ENCODE assay signal across 16 mouse cellular contexts in genomic region chr12:112663303-112663702, GRCm38 (mm10). TPM values are rescaled to one million over a fixed set of nuclear protein-coding genes. Genes with fewer than 3 reads are reported as not detected.
DNase-seq lines count a peak whose midpoint lies in the region; ATAC-seq and TF ChIP-seq lines count a peak whose summit lies in the region.
"Had no signal": no experiment of that assay in that cellular context is flagged by ENCODE, and none has a peak within 500 bp of the region (broad histone marks: within the 10 kb centered on the region; RNA-seq: fewer than 3 reads in every experiment).

No protein-coding gene starts in this region.

- 74% methylated on average over 11 of the region's 11 CpGs for WGBS in heart, embryonic 16.5 days
- WGBS in embryonic facial prominence, embryonic 12.5 days = 90% methylated on average over 11 of the region's 11 CpGs
- WGBS in hindbrain, embryonic 10.5 days = 92% methylated on average over 11 of the region's 11 CpGs
- WGBS in midbrain, embryonic 12.5 days = 90% methylated on average over 11 of the region's 11 CpGs
- 68% methylated on average over 11 of the region's 11 CpGs for WGBS in lung, postnatal 0 days

- no peak for TF ChIP-seq CTCF in lung, postnatal 0 days (IDR thresholded peaks at IDR 0.05)

- no peak for TF ChIP-seq EP300 in lung, postnatal 0 days (IDR thresholded peaks at IDR 0.05)

- H3K4me2 ChIP-seq in heart, embryonic 16.5 days (ENCODE audit: low read depth, low read length) = no peak overlapping the region
- H3K4me2 ChIP-seq in embryonic facial prominence, embryonic 12.5 days (replicated peaks) = no peak overlapping the region
- peak overlapping the region; percentile 35 for H3K4me2 ChIP-seq in midbrain, embryonic 12.5 days (replicated peaks)
- no peak overlapping the region for H3K4me2 ChIP-seq in lung, postnatal 0 days (replicated peaks; ENCODE audit: low read depth, low read length)

- H3K27ac ChIP-seq in heart, embryonic 16.5 days (ENCODE audit: low read length) = peak overlapping the region; percentile 32
- H3K27ac ChIP-seq in embryonic facial prominence, embryonic 12.5 days = 0 out of 2 replicates have a peak overlapping the region, but pooled peaks have one; percentile 6
- peak overlapping the region; percentile 89 for H3K27ac ChIP-seq in hindbrain, embryonic 10.5 days
- peak overlapping the region; percentile 96 for H3K27ac ChIP-seq in midbrain, embryonic 12.5 days (replicated peaks)
- no peak overlapping the region for H3K27ac ChIP-seq in lung, postnatal 0 days (ENCODE audit: low read length)

- no peak for ATAC-seq in heart, embryonic 16.5 days (replicated peaks; ENCODE audit: extremely low read depth, insufficient read depth, low FRiP score)
- ATAC-seq in embryonic facial prominence, embryonic 12.5 days (ENCODE audit: insufficient number of reproducible peaks, insufficient read depth, low FRiP score, low TSS enrichment) = no peak
- no peak for ATAC-seq in midbrain, embryonic 12.5 days (ENCODE audit: low FRiP score, low read depth)
- ATAC-seq in lung, postnatal 0 days = no peak
- ATAC-seq: inflammation-experienced regulatory T-cells, adult 6 months; Patski had no signal

- no peaks in the 10 kb centered on the region for H3K27me3 ChIP-seq in heart, embryonic 16.5 days (ENCODE audit: control insufficient read depth, insufficient read depth, low read length)
- H3K27me3 ChIP-seq in embryonic facial prominence, embryonic 12.5 days = no peaks in the 10 kb centered on the region
- no peaks in the 10 kb centered on the region for H3K27me3 ChIP-seq in hindbrain, embryonic 10.5 days (ENCODE audit: insufficient read depth, poor library complexity, severe bottlenecking)
- H3K27me3 ChIP-seq in midbrain, embryonic 12.5 days = no peaks in the 10 kb centered on the region
- H3K27me3 ChIP-seq in lung, postnatal 0 days (replicated peaks; ENCODE audit: insufficient read depth, low read length) = no peaks in the 10 kb centered on the region
- H3K27me3 ChIP-seq: Patski had no signal

- H3K36me3 ChIP-seq in heart, embryonic 16.5 days (ENCODE audit: control insufficient read depth, insufficient read depth) = peaks cover 30% of the 10 kb centered on the region
- peaks cover 94% of the 10 kb centered on the region for H3K36me3 ChIP-seq in embryonic facial prominence, embryonic 12.5 days
- H3K36me3 ChIP-seq in hindbrain, embryonic 10.5 days = peaks cover 100% of the 10 kb centered on the region
- H3K36me3 ChIP-seq in midbrain, embryonic 12.5 days = peaks cover 86% of the 10 kb centered on the region
- H3K36me3 ChIP-seq in lung, postnatal 0 days (ENCODE audit: insufficient read depth, low read length) = peaks cover 19% of the 10 kb centered on the region

- no peak overlapping the region for H3K4me3 ChIP-seq in heart, embryonic 16.5 days (ENCODE audit: low read length)
- H3K4me3 ChIP-seq in embryonic facial prominence, embryonic 12.5 days = no peak overlapping the region
- no peak overlapping the region for H3K4me3 ChIP-seq in hindbrain, embryonic 10.5 days
- no peak overlapping the region for H3K4me3 ChIP-seq in midbrain, embryonic 12.5 days
- no peak overlapping the region for H3K4me3 ChIP-seq in lung, postnatal 0 days (ENCODE audit: low read depth, low read length)

- peak overlapping the region; percentile 2; the same call in 1 of the 2 replicates for H3K9ac ChIP-seq in heart, embryonic 16.5 days (ENCODE audit: low read length)
- no peak overlapping the region for H3K9ac ChIP-seq in embryonic facial prominence, embryonic 12.5 days
- 0 out of 2 replicates have a peak overlapping the region, but pooled peaks have one; percentile 7 for H3K9ac ChIP-seq in midbrain, embryonic 12.5 days (replicated peaks)
- H3K9ac ChIP-seq in lung, postnatal 0 days (replicated peaks; ENCODE audit: low read depth) = no peak overlapping the region

- no peaks in the 10 kb centered on the region for H3K9me3 ChIP-seq in heart, embryonic 16.5 days (replicated peaks; ENCODE audit: control insufficient read depth, low read length)
- no peaks in the 10 kb centered on the region for H3K9me3 ChIP-seq in embryonic facial prominence, embryonic 12.5 days
- H3K9me3 ChIP-seq in hindbrain, embryonic 10.5 days = no peaks in the 10 kb centered on the region
- H3K9me3 ChIP-seq in midbrain, embryonic 12.5 days = no peaks in the 10 kb centered on the region
- H3K9me3 ChIP-seq in lung, postnatal 0 days (ENCODE audit: low read length) = no peaks in the 10 kb centered on the region

- no peak for DNase-seq in heart, postnatal 14 days
- no peak for DNase-seq in hindbrain, embryonic 10.5 days (ENCODE audit: low spot score)
- DNase-seq in embryo, embryonic 10 days (ENCODE audit: low spot score) = no peak
- no peak for DNase-seq in right cerebral cortex, postnatal 4 days
- no peak for DNase-seq in lung, postnatal 0 days (ENCODE audit: low spot score)
- DNase-seq: adrenal gland, postnatal 14 days; cerebellum, adult 9-10 months; gastrocnemius, postnatal 14 days; lung, postnatal 10 days; right cerebral cortex, postnatal 25 days; thymus, adult 18-20 months had no signal

- intact Hi-C loops in heart, postnatal 14 days (cut with DNase I) = no loop called here

- H3K4me1 ChIP-seq in heart, embryonic 16.5 days (ENCODE audit: control insufficient read depth, insufficient read depth, low read length) = peaks cover 86% of the 10 kb centered on the region
- H3K4me1 ChIP-seq in embryonic facial prominence, embryonic 12.5 days = peaks cover 57% of the 10 kb centered on the region
- H3K4me1 ChIP-seq in hindbrain, embryonic 10.5 days (replicated peaks) = peaks cover 83% of the 10 kb centered on the region
- H3K4me1 ChIP-seq in midbrain, embryonic 12.5 days = peaks cover 83% of the 10 kb centered on the region
- peaks cover 53% of the 10 kb centered on the region for H3K4me1 ChIP-seq in lung, postnatal 0 days (ENCODE audit: insufficient read depth, low read depth, low read length)

RNA-seq across cellular contexts. Expression of gene Akt1, which starts 11.4 kb away (rescaled TPM):
- 51.4 and 56.7 TPM in 2 replicates for polyA plus RNA-seq in heart, embryonic 16.5 days (2015; fragmentation: Nextera tagmentation; extraction: Ambion mirVana)
- 100 to 1,000 TPM; 217 to 237 TPM for total RNA-seq in heart, postnatal 14 days (2021)
- 98.8 and 153 TPM in 2 replicates for polyA plus RNA-seq in embryonic facial prominence, embryonic 12.5 days (2016; fragmentation: Nextera tagmentation; extraction: Ambion mirVana)
- 50.9 and 56.8 TPM in 2 replicates for polyA plus RNA-seq in hindbrain, embryonic 10.5 days (2016; fragmentation: Nextera tagmentation; extraction: Ambion mirVana)
- polyA plus RNA-seq in midbrain, embryonic 12.5 days (2016; fragmentation: Nextera tagmentation; extraction: Ambion mirVana) = 74.7 and 80.0 TPM in 2 replicates
- polyA plus RNA-seq in lung, postnatal 0 days (2015; fragmentation: Nextera tagmentation; extraction: Ambion mirVana) = 78.8 and 91.3 TPM in 2 replicates

RNA-seq across cellular contexts. Expression of gene Zbtb42, which starts 15.3 kb away (rescaled TPM):
- 4.9 and 6.9 TPM in 2 replicates for polyA plus RNA-seq in heart, embryonic 16.5 days (2015; fragmentation: Nextera tagmentation; extraction: Ambion mirVana)
- total RNA-seq in heart, postnatal 14 days (2021) = 1 to 10 TPM; 5.8 to 7.2 TPM
- 2.1 and 2.5 TPM in 2 replicates for polyA plus RNA-seq in embryonic facial prominence, embryonic 12.5 days (2016; fragmentation: Nextera tagmentation; extraction: Ambion mirVana)
- 7.1 and 10.9 TPM in 2 replicates for polyA plus RNA-seq in hindbrain, embryonic 10.5 days (2016; fragmentation: Nextera tagmentation; extraction: Ambion mirVana)
- polyA plus RNA-seq in midbrain, embryonic 12.5 days (2016; fragmentation: Nextera tagmentation; extraction: Ambion mirVana) = 5.2 and 7.3 TPM in 2 replicates
- polyA plus RNA-seq in lung, postnatal 0 days (2015; fragmentation: Nextera tagmentation; extraction: Ambion mirVana) = 14.0 and 14.6 TPM in 2 replicates

RNA-seq across cellular contexts. Expression of gene Siva1, which starts 18.8 kb away (rescaled TPM):
- 117 and 139 TPM in 2 replicates for polyA plus RNA-seq in heart, embryonic 16.5 days (2015; fragmentation: Nextera tagmentation; extraction: Ambion mirVana)
- 10 to 100 TPM; 25.4 to 30.9 TPM for total RNA-seq in heart, postnatal 14 days (2021)
- 205 and 218 TPM in 2 replicates for polyA plus RNA-seq in embryonic facial prominence, embryonic 12.5 days (2016; fragmentation: Nextera tagmentation; extraction: Ambion mirVana)
- 281 and 334 TPM in 2 replicates for polyA plus RNA-seq in hindbrain, embryonic 10.5 days (2016; fragmentation: Nextera tagmentation; extraction: Ambion mirVana)
- 133 and 150 TPM in 2 replicates for polyA plus RNA-seq in midbrain, embryonic 12.5 days (2016; fragmentation: Nextera tagmentation; extraction: Ambion mirVana)
- 130 and 152 TPM in 2 replicates for polyA plus RNA-seq in lung, postnatal 0 days (2015; fragmentation: Nextera tagmentation; extraction: Ambion mirVana)

RNA-seq across cellular contexts. Expression of gene Adssl1, which starts 43.5 kb away (rescaled TPM):
- 108 and 118 TPM in 2 replicates for polyA plus RNA-seq in heart, embryonic 16.5 days (2015; fragmentation: Nextera tagmentation; extraction: Ambion mirVana)
- total RNA-seq in heart, postnatal 14 days (2021) = 100 to 1,000 TPM; 119 to 129 TPM
- 5.0 and 6.6 TPM in 2 replicates for polyA plus RNA-seq in embryonic facial prominence, embryonic 12.5 days (2016; fragmentation: Nextera tagmentation; extraction: Ambion mirVana)
- 3.7 and 5.5 TPM in 2 replicates for polyA plus RNA-seq in hindbrain, embryonic 10.5 days (2016; fragmentation: Nextera tagmentation; extraction: Ambion mirVana)
- polyA plus RNA-seq in midbrain, embryonic 12.5 days (2016; fragmentation: Nextera tagmentation; extraction: Ambion mirVana) = 1.5 and 1.9 TPM in 2 replicates
- polyA plus RNA-seq in lung, postnatal 0 days (2015; fragmentation: Nextera tagmentation; extraction: Ambion mirVana) = 29.9 and 43.0 TPM in 2 replicates

RNA-seq across cellular contexts. Expression of gene Cep170b, which starts 57.0 kb away (rescaled TPM):
- polyA plus RNA-seq in heart, embryonic 16.5 days (2015; fragmentation: Nextera tagmentation; extraction: Ambion mirVana) = 4.3 and 5.1 TPM in 2 replicates
- total RNA-seq in heart, postnatal 14 days (2021) = 1 to 10 TPM; 8.6 to 9.9 TPM
- polyA plus RNA-seq in embryonic facial prominence, embryonic 12.5 days (2016; fragmentation: Nextera tagmentation; extraction: Ambion mirVana) = 17.0 and 19.2 TPM in 2 replicates
- polyA plus RNA-seq in hindbrain, embryonic 10.5 days (2016; fragmentation: Nextera tagmentation; extraction: Ambion mirVana) = 6.7 and 8.7 TPM in 2 replicates
- 15.0 and 16.8 TPM in 2 replicates for polyA plus RNA-seq in midbrain, embryonic 12.5 days (2016; fragmentation: Nextera tagmentation; extraction: Ambion mirVana)
- 17.5 and 20.8 TPM in 2 replicates for polyA plus RNA-seq in lung, postnatal 0 days (2015; fragmentation: Nextera tagmentation; extraction: Ambion mirVana)

Comparison
In these comparisons a context has a peak if more than half of its experiments do, and no peak if none do; other contexts are left out.
1. H3K9ac ChIP-seq: peak in heart, embryonic 16.5 days (single experiment) and midbrain, embryonic 12.5 days (single experiment); none in embryonic facial prominence, embryonic 12.5 days (single experiment) and lung, postnatal 0 days (single experiment).